Mouse (Mus musculus) CH12.LX (cell line): ENCODE data around the gene Samsn1. TPM values are rescaled to one million over a fixed set of nuclear protein-coding genes. Genes with fewer than 3 reads are reported as not detected.

Experiments used
- DNase-seq: peaks from one replicate; pipeline ENCODE4 v3.0.0-alpha.2; 2013; ENCODE audit errors: extremely low read depth
- H3K27ac ChIP-seq: 2 replicates; pipeline ENCODE4 v1.5.1; 2012; ENCODE audit warnings: low read depth, mild to moderate bottlenecking, control low read depth, moderate library complexity; ENCODE audit not compliant: insufficient read depth
- H3K27me3 ChIP-seq: replicated peaks from 2 replicates; pipeline ENCODE3; 2012; ENCODE audit warnings: inconsistent platforms
- H3K36me3 ChIP-seq, 2 experiments: replicated peaks in 1 of 2; 2 replicates each; pipeline versions ENCODE3 to v1.6.1; 2012; ENCODE audit warnings: inconsistent platforms in 1 of 2, low read length in 1 of 2, mild to moderate bottlenecking in 1 of 2, mixed read lengths in 1 of 2, moderate library complexity in 1 of 2; ENCODE audit not compliant: control insufficient read depth in 1 of 2, insufficient read depth in 1 of 2
- H3K4me1 ChIP-seq, 2 experiments: 2 replicates each; pipeline ENCODE4 v1.6.1; 2012; ENCODE audit warnings: inconsistent platforms in 1 of 2, moderate library complexity in 1 of 2; ENCODE audit not compliant: insufficient read depth in 2 of 2, control insufficient read depth in 1 of 2
- H3K4me2 ChIP-seq: 2 replicates; pipeline ENCODE4 v1.6.1; 2012; ENCODE audit warnings: low read depth, mild to moderate bottlenecking, control low read depth; ENCODE audit not compliant: poor library complexity, insufficient read depth, severe bottlenecking
- H3K4me3 ChIP-seq, 3 experiments: fragments of 150-350 bp in 1 of 3; sonication (generic) in 1 of 3; replicated peaks in 1 of 3; 2 replicates each; pipeline versions ENCODE3 to v1.5.1; 2011 to 2012; ENCODE audit warnings: low read depth in 2 of 3, low read length in 2 of 3, mild to moderate bottlenecking in 2 of 3, moderate library complexity in 2 of 3, control low read depth in 1 of 3, improper control_type of control experiment in 1 of 3, inconsistent platforms in 1 of 3, mixed read lengths in 1 of 3; ENCODE audit not compliant: poor library complexity in 1 of 3
- H3K79me2 ChIP-seq: replicated peaks from 2 replicates; pipeline ENCODE4 v1.6.1; 2012; ENCODE audit warnings: mild to moderate bottlenecking, moderate library complexity; ENCODE audit not compliant: control insufficient read depth, poor library complexity, insufficient read depth, severe bottlenecking; ENCODE audit errors: extremely low read depth
- H3K9ac ChIP-seq: 2 replicates; pipeline ENCODE4 v1.6.1; 2012; ENCODE audit warnings: low read depth, mild to moderate bottlenecking, control low read depth, moderate library complexity; ENCODE audit not compliant: insufficient read depth
- H3K9me3 ChIP-seq: replicated peaks from 2 replicates; pipeline ENCODE3; 2012; ENCODE audit warnings: low read length, inconsistent platforms, mixed read lengths
- CHD2 ChIP-seq: IDR thresholded peaks from 2 replicates; pipeline ENCODE4 v1.6.1; 2011; ENCODE audit warnings: low read length, improper control_type of control experiment
- CTCF ChIP-seq, 2 experiments: IDR thresholded peaks in 1 of 2; conservative IDR thresholded peaks in 1 of 2; 2 replicates each; pipeline ENCODE4 v1.5.1; 2011 to 2012; ENCODE audit warnings: low read depth in 2 of 2, low read length in 2 of 2, improper control_type of control experiment in 1 of 2, inconsistent platforms in 1 of 2, mild to moderate bottlenecking in 1 of 2, moderate library complexity in 1 of 2
- E2F4 ChIP-seq: IDR thresholded peaks from 2 replicates; pipeline ENCODE4 v1.6.1; 2011; ENCODE audit warnings: low read depth, low read length, improper control_type of control experiment; ENCODE audit not compliant: insufficient replicate concordance
- EP300 ChIP-seq: IDR thresholded peaks from 2 replicates; pipeline ENCODE4 v1.6.1; 2011; ENCODE audit warnings: low read length, improper control_type of control experiment
- IRF4 ChIP-seq: IDR thresholded peaks from 2 replicates; pipeline ENCODE4 v1.6.1; 2014; ENCODE audit warnings: low read depth, mild to moderate bottlenecking, inconsistent platforms, low read length, improper control_type of control experiment
- JUND ChIP-seq: conservative IDR thresholded peaks from 2 replicates; pipeline ENCODE4 v1.6.1; 2011; ENCODE audit warnings: low read depth, low read length, improper control_type of control experiment
- KAT2A ChIP-seq: IDR thresholded peaks from 2 replicates; pipeline ENCODE4 v1.6.1; 2012; ENCODE audit warnings: low read length, improper control_type of control experiment, inconsistent platforms; ENCODE audit not compliant: insufficient replicate concordance
- MAFK ChIP-seq: IDR thresholded peaks from 2 replicates; pipeline ENCODE4 v1.6.1; 2011; ENCODE audit warnings: low read length, improper control_type of control experiment; ENCODE audit not compliant: insufficient replicate concordance
- MAX ChIP-seq: IDR thresholded peaks from 2 replicates; pipeline ENCODE4 v1.6.1; 2011; ENCODE audit warnings: low read length, improper control_type of control experiment
- MAZ ChIP-seq: IDR thresholded peaks from 2 replicates; pipeline ENCODE4 v1.6.1; 2012; ENCODE audit warnings: low read depth, mild to moderate bottlenecking, inconsistent platforms, low read length, improper control_type of control experiment, moderate library complexity
- MXI1 ChIP-seq: IDR thresholded peaks from 2 replicates; pipeline ENCODE4 v1.6.1; 2011; ENCODE audit warnings: mild to moderate bottlenecking, low read depth, low read length, improper control_type of control experiment
- MYC ChIP-seq: IDR thresholded peaks from 2 replicates; pipeline ENCODE4 v1.6.1; 2011; ENCODE audit warnings: low read depth, mild to moderate bottlenecking, improper control_type of control experiment, low read length
- NELFE ChIP-seq: IDR thresholded peaks from 2 replicates; pipeline ENCODE4 v1.6.1; 2011; ENCODE audit warnings: low read depth, low read length, improper control_type of control experiment
- NRF1 ChIP-seq: IDR thresholded peaks from 2 replicates; pipeline ENCODE4 v1.6.1; 2014; ENCODE audit warnings: low read depth, mild to moderate bottlenecking, inconsistent platforms, low read length, improper control_type of control experiment, moderate library complexity
- PAX5 ChIP-seq: IDR thresholded peaks from 2 replicates; pipeline ENCODE4 v1.6.1; 2012; ENCODE audit warnings: low read length, inconsistent platforms, mixed read lengths
- POLR2A ChIP-seq: IDR thresholded peaks from 2 replicates; pipeline ENCODE4 v1.6.1; 2011; ENCODE audit warnings: low read depth, mild to moderate bottlenecking, improper control_type of control experiment, low read length
- POLR2AphosphoS2 ChIP-seq: IDR thresholded peaks from 2 replicates; pipeline ENCODE4 v1.6.1; 2011; ENCODE audit warnings: low read depth, low read length, improper control_type of control experiment
- RCOR1 ChIP-seq: conservative IDR thresholded peaks from 2 replicates; pipeline ENCODE4 v1.6.1; 2012; ENCODE audit warnings: low read depth, mild to moderate bottlenecking, inconsistent platforms, low read length, improper control_type of control experiment
- SIN3A ChIP-seq: IDR thresholded peaks from 2 replicates; pipeline ENCODE4 v1.6.1; 2012; ENCODE audit warnings: low read length, improper control_type of control experiment, inconsistent platforms
- SMC3 ChIP-seq: IDR thresholded peaks from 2 replicates; pipeline ENCODE4 v1.6.1; 2011; ENCODE audit warnings: low read depth, low read length, improper control_type of control experiment
- TBP ChIP-seq: conservative IDR thresholded peaks from 2 replicates; pipeline ENCODE4 v1.6.1; 2011; ENCODE audit warnings: low read depth, low read length, improper control_type of control experiment
- USF1 ChIP-seq: IDR thresholded peaks from 2 replicates; pipeline ENCODE4 v1.6.1; 2014; ENCODE audit warnings: low read depth, mild to moderate bottlenecking, inconsistent platforms, low read length, improper control_type of control experiment
- ZC3H11A ChIP-seq: IDR thresholded peaks from 2 replicates; pipeline ENCODE4 v1.6.1; 2012; ENCODE audit warnings: low read depth, mild to moderate bottlenecking, inconsistent platforms, low read length, improper control_type of control experiment
- dilution Hi-C: fragments of 300-500 bp; cut with MboI; formaldehyde crosslinking; loops from 2 replicates; pipeline ENCODE4 v1.14.3; 2020; ENCODE audit warnings: low sequenced_read_pairs; ENCODE audit not compliant: extremely low pct_unique_long_range_greater_than_20kb, extremely low pct_ligation_motif_present
- in situ Hi-C: fragments of 300-500 bp; cut with MboI; formaldehyde crosslinking; loops from 3 replicates; pipeline ENCODE4 v1.14.3; 2019; ENCODE audit warnings: low sequenced_read_pairs, low pct_ligation_motif_present, low pct_unique_long_range_greater_than_20kb, mixed read lengths
- polyA plus RNA-seq: library from polyadenylated mRNA; unstranded; fragments of >175 nt; gene quantifications from 2 replicates; pipeline ENCODE4 v1.2.1, GENCODE M21; 2012; ENCODE audit warnings: low read depth; ENCODE audit not compliant: insufficient read length
- total RNA-seq, 2 experiments: library from RNA; depleted of rRNA; stranded (reverse); fragments of 300-350 nt in 1 of 2; fragments of >200 nt in 1 of 2; gene quantifications; 2 replicates each; pipeline ENCODE4 v1.2.3; 2012 to 2014

The Samsn1 gene
- total RNA-seq (2012; rRNA removed) (26.7 and 27.7 TPM in 2 replicates), total RNA-seq (2014; rRNA removed) (76.9 and 78.6 TPM in 2 replicates), polyA plus RNA-seq (29.3 and 29.6 TPM in 2 replicates)

DNA sequence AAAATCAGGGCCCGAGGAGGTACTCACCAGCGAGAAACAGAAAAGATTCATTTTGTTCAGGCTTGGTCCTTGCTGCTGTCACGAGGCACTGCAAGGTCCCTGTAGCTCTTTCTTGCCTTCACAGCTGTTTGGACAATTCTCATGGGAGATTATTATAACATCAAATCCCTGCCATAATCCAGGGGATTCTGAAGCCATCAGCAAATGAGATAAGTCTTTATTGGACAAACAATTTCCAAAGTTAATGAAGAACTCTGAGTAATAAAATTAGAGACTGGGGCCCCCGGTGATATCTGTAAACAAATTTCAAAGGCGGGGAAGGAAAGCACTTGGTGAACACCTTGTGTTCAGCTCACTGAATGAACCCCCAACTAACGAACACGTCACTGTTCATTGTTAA is at the start of gene Samsn1:
Gene Samsn1 (minus strand): TSS at position 101 of the 400 bp plus-strand sequence.
- in situ Hi-C loops = no loop called here
- Histone ChIP-seq H3K4me2 (no peak within 1 kb of the TSS), H3K4me3 (no peak within 1 kb of the TSS), H3K4me1 (no peaks in the 10 kb centered on the region), H3K27me3 (no peaks in the 10 kb centered on the region), H3K9ac (no peak within 1 kb of the TSS), H3K9me3 (no peaks in the 10 kb centered on the region), H3K79me2 (no peaks in the 10 kb centered on the region), H3K27ac (no peak within 1 kb of the TSS), H3K36me3 (no peaks in the 10 kb centered on the region)
- dilution Hi-C loops = no loop called here
- TF ChIP-seq NRF1 (no peak), SMC3 (no peak), E2F4 (no peak), EP300 (no peak), PAX5 (no peak), MAX (no peak), POLR2AphosphoS2 (no peak), ZC3H11A (no peak)
- DNase-seq = no peak

- Histone ChIP-seq H3K4me3 (no peak overlapping the region), H3K9ac (no peak overlapping the region), H3K4me2 (no peak overlapping the region), H3K9me3 (peaks cover 37% of the 10 kb centered on the region), H3K79me2 (no peaks in the 10 kb centered on the region), H3K27ac (no peak overlapping the region), H3K36me3 (no peaks in the 10 kb centered on the region), H3K27me3 (no peaks in the 10 kb centered on the region), H3K4me1 (no peaks in the 10 kb centered on the region)
- TF ChIP-seq MAFK = no peak
- TF ChIP-seq NRF1 = no peak
- no peak for TF ChIP-seq USF1
- dilution Hi-C loops = no loop called here
- no peak for DNase-seq
- in situ Hi-C loops = no loop called here
Measured at GRCm38 (mm10) chr16:76066082-76066635, 44.1 kb upstream of the Samsn1 start.

- Histone ChIP-seq H3K9me3 (peaks cover 44% of the 10 kb centered on the region), H3K36me3 (no peaks in the 10 kb centered on the region)
- dilution Hi-C loops = no loop called here
- no peak for TF ChIP-seq MXI1
- TF ChIP-seq NELFE = no peak
- TF ChIP-seq POLR2A = no peak
- no peak for TF ChIP-seq MAX
- TF ChIP-seq IRF4 = no peak
- no peak for TF ChIP-seq CTCF (conservative IDR thresholded peaks at IDR 0.05 in 1 of 2, IDR thresholded peaks at IDR 0.05 in 1 of 2; ENCODE audit: low read depth in 2 of 2, low read length in 2 of 2)
- TF ChIP-seq CHD2 = no peak
- TF ChIP-seq MAZ = no peak
- no peak for TF ChIP-seq SIN3A
- no peak for TF ChIP-seq JUND
- TF ChIP-seq KAT2A = no peak
- TF ChIP-seq RCOR1 = no peak
- no peak for TF ChIP-seq MYC
- TF ChIP-seq USF1 = no peak
- no peak for TF ChIP-seq TBP
- TF ChIP-seq, all 38 proteins: peak for 0
- no peak for DNase-seq
- Histone ChIP-seq H3K4me3 (no peak overlapping the region), H3K9ac (no peak overlapping the region), H3K4me2 (no peak overlapping the region), H3K79me2 (no peaks in the 10 kb centered on the region), H3K27me3 (no peaks in the 10 kb centered on the region), H3K4me1 (no peaks in the 10 kb centered on the region), H3K27ac (no peak overlapping the region)
- in situ Hi-C loops = no loop called here
Measured at GRCm38 (mm10) chr16:76054976-76055375, 32.9 kb upstream of the Samsn1 start.
